Mouse (Mus musculus): Measurements from ENCODE around the gene Panx1. TPM values are rescaled to one million over a fixed set of nuclear protein-coding genes. Genes with fewer than 3 reads are reported as not detected.

Panx1 gene
- polyA plus RNA-seq, 2 experiments, result 2.8 to 4.7 TPM

DNA sequence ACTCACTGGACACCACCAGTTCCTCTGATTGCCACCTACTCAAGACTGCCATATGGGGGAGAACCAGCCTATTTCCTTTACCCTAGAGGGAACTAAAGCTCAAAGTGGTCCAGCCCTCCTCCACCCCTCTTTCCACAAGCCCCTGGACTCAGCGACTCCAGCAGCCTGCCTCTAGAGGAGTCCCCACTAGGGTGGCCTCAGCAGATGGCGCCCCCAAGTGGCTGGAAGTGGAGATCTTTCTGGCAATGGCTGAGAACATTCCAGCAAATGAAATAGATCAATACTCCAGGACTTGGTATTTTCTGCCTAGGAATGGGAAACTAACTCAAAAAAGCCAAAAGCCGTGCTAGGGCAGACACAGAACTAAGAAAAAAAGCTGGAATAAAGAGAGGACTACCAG is 17.6 kb downstream of the Panx1 start:
- whole genome bisulfite sequencing (ENCODE audit: insufficient replicate concordance), result 41% methylated on average over 3 of the region's 3 CpGs
- no peak for DNase-seq (ENCODE audit: low read depth in 3 of 3, low spot score in 3 of 3)
- TF ChIP-seq CTCF (IDR thresholded peaks at IDR 0.05; ENCODE audit: low read depth) (peak; percentile 57), EP300 (IDR thresholded peaks at IDR 0.05; ENCODE audit: low read depth) (no peak)
- no peak overlapping the region for H3K9ac ChIP-seq (replicated peaks)
- no peaks in the 10 kb centered on the region for H3K36me3 ChIP-seq (replicated peaks; ENCODE audit: control insufficient read depth, insufficient read depth, low read depth)
- H3K4me1 ChIP-seq (replicated peaks; ENCODE audit: control insufficient read depth in 2 of 2, insufficient read depth in 2 of 2, low read length in 1 of 2), result peaks cover 0 to 2% of the 10 kb centered on the region in 2 experiments; a peak in 1 of 4 replicates
- H3K27me3 ChIP-seq (ENCODE audit: control insufficient read depth, insufficient read depth, low read length), result no peaks in the 10 kb centered on the region
- no peak overlapping the region for H3K27ac ChIP-seq
- ATAC-seq (ENCODE audit: insufficient read depth), result no peak
- H3K9me3 ChIP-seq (ENCODE audit: control insufficient read depth, low read length), result no peaks in the 10 kb centered on the region
- no peak overlapping the region for H3K4me2 ChIP-seq (ENCODE audit: low read depth)
- H3K4me3 ChIP-seq (ENCODE audit: insufficient read depth in 1 of 2, low read depth in 2 of 2, low read length in 2 of 2), result no peak overlapping the region

DNA sequence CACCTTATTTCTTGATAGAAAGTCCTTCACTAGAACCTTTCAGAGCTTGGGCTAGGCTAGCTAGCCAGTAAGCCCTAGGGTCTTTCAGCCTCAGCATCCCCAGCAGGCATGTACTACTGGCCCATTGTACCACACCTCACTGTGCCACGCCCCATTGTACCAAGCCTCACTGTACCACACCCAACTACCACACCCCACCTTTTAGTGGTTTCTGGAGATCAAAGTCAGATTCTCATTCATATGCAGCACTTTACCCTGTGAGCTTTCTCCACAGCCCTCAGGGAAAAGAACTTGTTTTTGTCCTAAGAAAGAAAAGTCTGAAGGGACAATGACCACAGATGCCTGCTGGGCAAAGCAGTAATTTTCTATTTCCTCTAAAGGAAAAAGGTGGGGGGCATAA is 22.2 kb downstream of the Panx1 start:
- H3K36me3 ChIP-seq (replicated peaks; ENCODE audit: control insufficient read depth, insufficient read depth, low read depth), result no peaks in the 10 kb centered on the region
- H3K9ac ChIP-seq (replicated peaks), result no peak overlapping the region
- H3K4me1 ChIP-seq (replicated peaks; ENCODE audit: control insufficient read depth in 2 of 2, insufficient read depth in 2 of 2, low read length in 1 of 2), result peaks cover 0 to 4% of the 10 kb centered on the region in 2 experiments; a peak in 2 of 4 replicates
- TF ChIP-seq EP300 (IDR thresholded peaks at IDR 0.05; ENCODE audit: low read depth), result no peak
- no peak for TF ChIP-seq CTCF (IDR thresholded peaks at IDR 0.05; ENCODE audit: low read depth)
- H3K4me2 ChIP-seq (ENCODE audit: low read depth), result no peak overlapping the region
- H3K27me3 ChIP-seq (ENCODE audit: control insufficient read depth, insufficient read depth, low read length), result no peaks in the 10 kb centered on the region
- H3K4me3 ChIP-seq (ENCODE audit: insufficient read depth in 1 of 2, low read depth in 2 of 2, low read length in 2 of 2), result no peak overlapping the region
- no peaks in the 10 kb centered on the region for H3K9me3 ChIP-seq (ENCODE audit: control insufficient read depth, low read length)
- WGBS (ENCODE audit: insufficient replicate concordance), result 45% methylated on average over 1 of the region's 1 CpGs
- DNase-seq (ENCODE audit: low read depth in 3 of 3, low spot score in 3 of 3) (no peak), ATAC-seq (ENCODE audit: insufficient read depth) (no peak)
- H3K27ac ChIP-seq, result no peak overlapping the region

DNA sequence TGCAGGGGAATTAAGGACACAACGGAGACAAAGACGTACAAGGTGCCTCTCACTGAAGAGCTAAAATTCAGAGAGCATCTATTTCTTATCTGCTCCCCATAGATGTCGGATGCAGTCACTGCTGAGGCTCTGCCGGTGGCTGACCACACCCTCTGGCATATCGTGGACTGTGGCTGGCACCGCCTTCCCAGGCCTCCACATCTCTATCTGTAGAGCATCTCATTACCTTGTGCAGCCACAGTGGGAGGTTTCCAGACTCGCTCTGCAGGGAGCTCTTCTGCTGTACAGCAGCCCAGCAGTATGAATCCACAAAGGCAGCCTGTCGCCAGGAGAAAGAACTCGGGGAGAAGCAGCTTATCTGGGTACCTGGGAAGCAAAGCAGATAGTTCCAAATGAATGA is 24.1 kb downstream of the Panx1 start:
- no peak overlapping the region for H3K4me2 ChIP-seq (ENCODE audit: low read depth)
- no peaks in the 10 kb centered on the region for H3K36me3 ChIP-seq (replicated peaks; ENCODE audit: control insufficient read depth, insufficient read depth, low read depth)
- H3K9me3 ChIP-seq (ENCODE audit: control insufficient read depth, low read length), result no peaks in the 10 kb centered on the region
- no peak overlapping the region for H3K9ac ChIP-seq (replicated peaks)
- H3K4me3 ChIP-seq (ENCODE audit: insufficient read depth in 1 of 2, low read depth in 2 of 2, low read length in 2 of 2), result no peak overlapping the region
- ATAC-seq (ENCODE audit: insufficient read depth) (no peak), DNase-seq (ENCODE audit: low read depth in 3 of 3, low spot score in 3 of 3) (no peak)
- TF ChIP-seq CTCF (IDR thresholded peaks at IDR 0.05; ENCODE audit: low read depth) (no peak), EP300 (IDR thresholded peaks at IDR 0.05; ENCODE audit: low read depth) (no peak)
- 32% methylated on average over 9 of the region's 9 CpGs for WGBS (ENCODE audit: insufficient replicate concordance)
- H3K4me1 ChIP-seq (replicated peaks; ENCODE audit: control insufficient read depth in 2 of 2, insufficient read depth in 2 of 2, low read length in 1 of 2), result peaks cover 0 to 4% of the 10 kb centered on the region in 2 experiments; a peak in 2 of 4 replicates
- H3K27ac ChIP-seq, result no peak overlapping the region
- H3K27me3 ChIP-seq (ENCODE audit: control insufficient read depth, insufficient read depth, low read length), result no peaks in the 10 kb centered on the region

- no peaks in the 10 kb centered on the region for H3K27me3 ChIP-seq (ENCODE audit: control insufficient read depth, insufficient read depth, low read length)
- TF ChIP-seq CTCF (IDR thresholded peaks at IDR 0.05; ENCODE audit: low read depth) (no peak), EP300 (IDR thresholded peaks at IDR 0.05; ENCODE audit: low read depth) (no peak)
- no peak overlapping the region for H3K9ac ChIP-seq (replicated peaks)
- WGBS (ENCODE audit: insufficient replicate concordance), result 76% methylated on average over 5 of the region's 5 CpGs
- H3K36me3 ChIP-seq (replicated peaks; ENCODE audit: control insufficient read depth, insufficient read depth, low read depth), result no peaks in the 10 kb centered on the region
- H3K4me2 ChIP-seq (ENCODE audit: low read depth), result no peak overlapping the region
- H3K4me3 ChIP-seq (ENCODE audit: insufficient read depth in 1 of 2, low read depth in 2 of 2, low read length in 2 of 2), result no peak overlapping the region
- ATAC-seq (ENCODE audit: insufficient read depth), result no peak
- no peak for DNase-seq (ENCODE audit: low read depth in 3 of 3, low spot score in 3 of 3)
- no peak overlapping the region for H3K27ac ChIP-seq
- no peaks in the 10 kb centered on the region for H3K9me3 ChIP-seq (ENCODE audit: control insufficient read depth, low read length)
- H3K4me1 ChIP-seq (replicated peaks; ENCODE audit: control insufficient read depth in 2 of 2, insufficient read depth in 2 of 2, low read length in 1 of 2), result peaks cover 0 to 4% of the 10 kb centered on the region in 2 experiments; a peak in 2 of 4 replicates
These were observed 24.7 kb downstream of the Panx1 start for GRCm38 (mm10) chr9:15020561-15021080.

DNA sequence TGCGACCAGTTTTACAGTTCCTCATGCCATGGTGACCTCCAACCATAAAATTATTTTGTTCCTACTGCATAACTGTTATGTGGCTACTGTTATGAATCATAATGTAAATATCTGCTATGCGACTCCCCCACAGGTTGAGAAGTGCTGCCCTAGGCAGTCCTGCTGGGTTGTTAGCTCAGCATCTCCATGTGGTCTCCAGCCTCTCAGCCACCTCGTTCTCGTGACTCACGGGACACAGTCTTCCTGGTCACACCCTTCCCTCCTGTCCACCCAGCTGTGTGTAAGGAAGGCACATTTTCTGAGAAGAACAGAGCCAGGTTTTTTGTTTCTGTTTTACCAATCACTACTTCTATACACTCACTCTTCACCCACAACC is 26.5 kb downstream of the Panx1 start:
- Histone ChIP-seq H3K27me3 (ENCODE audit: control insufficient read depth, insufficient read depth, low read length) (no peaks in the 10 kb centered on the region), H3K4me3 (ENCODE audit: insufficient read depth in 1 of 2, low read depth in 2 of 2, low read length in 2 of 2) (no peak overlapping the region), H3K4me1 (replicated peaks; ENCODE audit: control insufficient read depth in 2 of 2, insufficient read depth in 2 of 2, low read length in 1 of 2) (peaks cover 0 to 4% of the 10 kb centered on the region in 2 experiments; a peak in 2 of 4 replicates), H3K27ac (no peak overlapping the region), H3K9ac (replicated peaks) (no peak overlapping the region), H3K9me3 (ENCODE audit: control insufficient read depth, low read length) (no peaks in the 10 kb centered on the region), H3K4me2 (ENCODE audit: low read depth) (no peak overlapping the region), H3K36me3 (replicated peaks; ENCODE audit: control insufficient read depth, insufficient read depth, low read depth) (no peaks in the 10 kb centered on the region)
- 36% methylated on average over 5 of the region's 5 CpGs for WGBS (ENCODE audit: insufficient replicate concordance)
- ATAC-seq (ENCODE audit: insufficient read depth) (no peak), DNase-seq (ENCODE audit: low read depth in 3 of 3, low spot score in 3 of 3) (no peak)
- no peak for TF ChIP-seq EP300 (IDR thresholded peaks at IDR 0.05; ENCODE audit: low read depth)
- TF ChIP-seq CTCF (IDR thresholded peaks at IDR 0.05; ENCODE audit: low read depth), result no peak

Data from liver, embryonic 14.5 days (tissue).